Mouse (Mus musculus) intestine, embryonic 15.5 days (tissue): ENCODE measurements around the gene Rps27l. TPM values are rescaled to one million over a fixed set of nuclear protein-coding genes. Genes with fewer than 3 reads are reported as not detected.
A peak's percentile ranks its signal among the peaks of the same experiment; 100 is the strongest.

Experiments used
- ATAC-seq: fragments of 200-750 bp; cut with Nextera tagmentation; 2 replicates; pipeline ENCODE4 v1.8.0; 2017; ENCODE audit warnings: moderate TSS enrichment, moderate library complexity
- H3K27ac ChIP-seq: fragments of 300-500 bp; sonication (generic); 2 replicates; pipeline ENCODE4 v1.5.1; 2015; ENCODE audit warnings: mild to moderate bottlenecking, inconsistent platforms
- H3K27me3 ChIP-seq: fragments of 300-500 bp; sonication (generic); replicated peaks from 2 replicates; pipeline ENCODE4 v1.6.1; 2015; ENCODE audit warnings: inconsistent platforms
- H3K36me3 ChIP-seq: fragments of 300-500 bp; sonication (generic); 2 replicates; pipeline ENCODE4 v1.6.1; 2015; ENCODE audit warnings: inconsistent platforms
- H3K4me1 ChIP-seq: fragments of 300-500 bp; sonication (generic); replicated peaks from 2 replicates; pipeline ENCODE4 v1.6.1; 2015; ENCODE audit warnings: inconsistent platforms
- H3K4me2 ChIP-seq: fragments of 300-500 bp; sonication (generic); replicated peaks from 2 replicates; pipeline ENCODE4 v1.6.1; 2015; ENCODE audit warnings: mild to moderate bottlenecking, inconsistent platforms
- H3K4me3 ChIP-seq: fragments of 300-500 bp; sonication (generic); replicated peaks from 2 replicates; pipeline ENCODE4 v1.5.1; 2015; ENCODE audit warnings: inconsistent platforms
- H3K9ac ChIP-seq: fragments of 300-500 bp; sonication (generic); 2 replicates; pipeline ENCODE4 v1.6.1; 2015; ENCODE audit warnings: inconsistent platforms
- H3K9me3 ChIP-seq: fragments of 300-500 bp; sonication (generic); 2 replicates; pipeline ENCODE4 v1.6.1; 2016; ENCODE audit warnings: inconsistent platforms
- WGBS: fragments of 180-500 bp; shearing (Covaris S2); methylation state at CpG from one replicate; pipeline ENCODE4 v1.1.7; 2015; 5-methylcytosine and 5-hydroxymethylcytosine counted together
- polyA plus RNA-seq: library from polyadenylated mRNA; unstranded; fragments of >200 nt; fragmentation: Nextera tagmentation; extraction: Ambion mirVana; gene quantifications from 2 replicates; pipeline ENCODE4 v1.2.1, GENCODE M21; 2015

The Rps27l gene
- polyA plus RNA-seq, 1 experiment from 2014 or later = 881 TPM

- Histone ChIP-seq H3K4me3 (no peak overlapping the region), H3K27ac (no peak overlapping the region), H3K9me3 (no peaks in the 10 kb centered on the region), H3K4me1 (no peaks in the 10 kb centered on the region), H3K27me3 (no peaks in the 10 kb centered on the region), H3K9ac (no peak overlapping the region), H3K4me2 (no peak overlapping the region), H3K36me3 (no peaks in the 10 kb centered on the region)
- WGBS = 85% methylated on average over 8 of the region's 8 CpGs
- no peak for ATAC-seq
These were observed 25.2 kb downstream of the Rps27l start for GRCm38 (mm10) chr9:66971116-66971515.

DNA sequence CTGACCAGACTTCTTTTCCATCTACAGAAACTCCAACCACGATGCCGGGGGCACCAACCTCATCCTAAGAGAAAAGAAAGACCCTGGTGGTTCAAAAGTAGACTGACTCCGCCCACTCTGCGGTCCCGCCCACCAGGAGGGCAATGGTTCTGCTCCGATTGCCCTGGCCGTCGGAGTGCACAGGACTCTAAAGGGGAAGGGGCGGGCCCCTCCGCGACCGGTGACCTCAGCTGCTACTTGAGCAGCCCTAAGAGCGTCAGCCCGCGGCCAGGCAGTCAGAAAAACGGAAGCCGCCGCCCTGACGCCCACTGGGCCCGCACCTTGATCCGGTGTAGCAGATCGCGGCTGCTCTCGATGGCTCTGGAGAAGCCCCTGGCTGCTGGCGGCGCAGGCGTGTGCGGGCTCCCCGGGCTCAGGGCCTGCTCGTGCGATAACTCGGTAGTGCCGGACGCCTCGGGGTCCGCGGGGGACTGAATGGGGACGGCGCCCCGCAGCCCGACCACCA, 28.9 kb downstream of the Rps27l start:
- H3K4me2 ChIP-seq = peak overlapping the region; percentile 82
- peak; percentile 89 for ATAC-seq
- under 1% methylated on average over 41 of the region's 41 CpGs for WGBS

DNA sequence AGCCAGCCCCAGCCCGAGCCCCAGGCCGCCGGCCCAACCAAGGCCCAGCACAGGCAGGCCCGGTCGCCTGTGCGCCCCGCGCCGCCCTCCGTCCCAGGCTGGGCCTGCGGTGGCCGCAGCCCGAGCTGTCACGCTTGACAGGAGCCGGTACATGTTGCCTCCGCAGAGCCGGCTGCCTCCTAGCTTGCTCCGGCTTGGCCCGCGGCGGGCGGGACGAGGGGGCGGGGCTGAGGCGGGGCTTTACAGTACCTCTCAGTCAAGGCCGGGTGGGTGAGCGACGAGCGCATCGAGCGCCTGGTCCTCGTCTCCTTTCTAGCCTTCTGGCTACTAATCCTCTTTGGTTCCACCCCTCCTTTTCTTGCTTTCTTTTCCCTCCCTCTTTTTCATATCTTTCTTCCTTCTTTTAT, 29.4 kb downstream of the Rps27l start, which contains the start of gene Lactb:
Gene Lactb, minus strand, starts transcription at position 246 of the 407 bp plus-strand sequence.
- H3K4me2 ChIP-seq = peak within 1 kb of the TSS; percentile 82
- H3K4me3 ChIP-seq = peak within 1 kb of the TSS; percentile 94
- peak; percentile 98 for ATAC-seq
- 1% methylated on average over 32 of the region's 32 CpGs for whole genome bisulfite sequencing
- H3K9ac ChIP-seq = peak within 1 kb of the TSS; percentile 74
- no peaks in the 10 kb centered on the region for H3K27me3 ChIP-seq
- no peaks in the 10 kb centered on the region for H3K36me3 ChIP-seq
- H3K27ac ChIP-seq = peak within 1 kb of the TSS; percentile 90
- H3K9me3 ChIP-seq = no peaks in the 10 kb centered on the region
- H3K4me1 ChIP-seq = no peaks in the 10 kb centered on the region

More for the DNA sequence above, 28.9 kb downstream of the Rps27l start:
- peak overlapping the region; percentile 90 for H3K27ac ChIP-seq
- H3K27me3 ChIP-seq = no peaks in the 10 kb centered on the region
- H3K4me1 ChIP-seq = no peaks in the 10 kb centered on the region
- H3K4me3 ChIP-seq = peak overlapping the region; percentile 94
- H3K36me3 ChIP-seq = no peaks in the 10 kb centered on the region
- no peaks in the 10 kb centered on the region for H3K9me3 ChIP-seq
- H3K9ac ChIP-seq = peak overlapping the region; percentile 74

DNA sequence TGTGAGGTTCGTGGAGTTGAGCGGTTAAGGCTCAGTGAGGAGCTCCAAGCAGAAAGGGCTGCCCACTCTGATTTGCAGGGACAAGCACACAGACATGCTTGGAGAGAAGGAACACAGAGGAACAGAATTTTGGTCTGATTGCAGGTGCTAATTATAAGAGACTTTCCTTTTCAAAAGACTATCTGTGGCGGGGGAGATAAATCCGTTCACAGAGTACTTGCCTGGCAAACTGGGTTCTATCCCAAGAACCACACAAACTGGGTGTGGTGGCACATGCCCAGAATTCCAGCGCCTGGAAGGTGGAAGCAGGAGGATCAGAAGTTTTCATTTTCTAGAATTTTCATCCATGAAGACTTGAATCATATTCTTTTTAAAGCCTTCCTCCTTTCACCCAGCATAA, 31.2 kb downstream of the Rps27l start:
- no peaks in the 10 kb centered on the region for H3K36me3 ChIP-seq
- WGBS = 72% methylated on average over 5 of the region's 5 CpGs
- ATAC-seq = no peak
- no peak overlapping the region for H3K4me3 ChIP-seq
- no peak overlapping the region for H3K9ac ChIP-seq
- no peaks in the 10 kb centered on the region for H3K9me3 ChIP-seq
- no peaks in the 10 kb centered on the region for H3K27me3 ChIP-seq
- H3K27ac ChIP-seq = no peak overlapping the region
- no peak overlapping the region for H3K4me2 ChIP-seq
- no peaks in the 10 kb centered on the region for H3K4me1 ChIP-seq

DNA sequence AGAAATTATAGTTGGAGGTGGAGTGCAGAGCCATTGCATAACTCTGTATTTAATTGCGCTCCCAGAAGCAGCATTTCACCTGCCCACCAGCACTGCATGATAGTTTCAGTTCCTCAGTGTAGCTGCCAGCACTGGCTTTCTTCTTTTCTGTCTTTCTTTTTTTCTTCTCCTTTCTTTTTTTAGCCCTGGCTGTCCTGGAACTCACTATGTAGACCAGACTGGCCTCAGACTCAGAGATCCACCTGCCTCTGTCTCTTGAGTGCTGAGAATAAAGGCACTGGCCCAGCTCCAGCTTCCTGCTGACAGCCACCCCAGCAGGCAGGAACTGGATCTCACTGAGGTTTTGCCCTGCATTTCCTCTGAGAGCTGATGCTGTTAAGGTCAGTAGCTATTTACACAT, 32.1 kb downstream of the Rps27l start:
- no peak overlapping the region for H3K4me3 ChIP-seq
- H3K4me1 ChIP-seq = no peaks in the 10 kb centered on the region
- whole genome bisulfite sequencing = 94% methylated on average over 1 of the region's 1 CpGs
- H3K4me2 ChIP-seq = no peak overlapping the region
- H3K9me3 ChIP-seq = no peaks in the 10 kb centered on the region
- no peak overlapping the region for H3K9ac ChIP-seq
- no peak overlapping the region for H3K27ac ChIP-seq
- ATAC-seq = no peak
- H3K36me3 ChIP-seq = no peaks in the 10 kb centered on the region
- H3K27me3 ChIP-seq = no peaks in the 10 kb centered on the region

DNA sequence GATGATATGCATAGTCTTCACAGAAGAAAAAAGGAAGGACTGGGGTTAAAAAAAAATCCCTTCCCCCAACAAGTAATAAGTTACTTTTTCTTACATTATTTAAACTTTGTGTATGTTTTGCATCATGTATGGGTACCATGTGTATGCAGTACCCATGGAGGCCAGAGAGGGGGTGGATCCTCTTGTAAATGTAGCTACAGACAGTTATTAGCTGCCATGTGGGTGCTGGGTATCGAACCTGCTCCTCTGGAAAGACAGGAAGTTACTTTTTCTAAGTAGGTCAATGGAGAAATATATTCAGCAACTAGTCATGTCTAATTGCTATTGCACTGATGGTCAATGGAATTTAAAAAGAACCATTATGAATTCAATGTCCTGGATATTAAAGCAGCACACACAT, 32.6 kb downstream of the Rps27l start:
- H3K4me1 ChIP-seq = no peaks in the 10 kb centered on the region
- H3K27me3 ChIP-seq = no peaks in the 10 kb centered on the region
- 82% methylated on average over 1 of the region's 1 CpGs for WGBS
- H3K4me2 ChIP-seq = no peak overlapping the region
- no peak for ATAC-seq
- no peak overlapping the region for H3K27ac ChIP-seq
- no peaks in the 10 kb centered on the region for H3K9me3 ChIP-seq
- H3K36me3 ChIP-seq = no peaks in the 10 kb centered on the region
- H3K9ac ChIP-seq = no peak overlapping the region
- no peak overlapping the region for H3K4me3 ChIP-seq

DNA sequence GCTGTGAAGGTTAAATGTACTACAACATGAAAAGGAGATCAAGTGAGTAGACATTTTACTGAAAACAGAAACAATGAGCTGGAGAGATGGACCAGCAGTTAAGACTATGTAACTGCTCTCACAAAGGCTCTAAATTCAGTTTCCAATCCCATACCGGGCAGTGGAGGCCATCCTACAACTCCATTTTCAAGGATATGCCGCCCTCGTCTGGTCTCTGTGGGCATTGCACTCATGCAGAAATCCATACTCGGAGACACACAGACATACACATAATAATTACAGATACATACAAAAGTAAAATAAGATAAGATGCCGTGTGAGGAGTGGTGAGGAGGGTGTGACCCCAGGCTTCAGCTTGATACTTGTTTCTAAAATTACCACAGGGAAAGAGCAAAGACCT, 34.6 kb downstream of the Rps27l start:
- WGBS = 9% methylated on average over 5 of the region's 5 CpGs
- ATAC-seq = peak; percentile 39; the same call in 1 of the 2 replicates
- Histone ChIP-seq H3K4me2 (no peak overlapping the region), H3K9me3 (no peaks in the 10 kb centered on the region), H3K27ac (no peak overlapping the region), H3K9ac (no peak overlapping the region), H3K4me1 (no peaks in the 10 kb centered on the region), H3K36me3 (no peaks in the 10 kb centered on the region), H3K4me3 (no peak overlapping the region), H3K27me3 (no peaks in the 10 kb centered on the region)

GRCm38 (mm10) chr9:66982085-66982484, 36.2 kb downstream of the Rps27l start:
- Histone ChIP-seq H3K27me3 (no peaks in the 10 kb centered on the region), H3K4me3 (no peak overlapping the region), H3K9me3 (no peaks in the 10 kb centered on the region), H3K9ac (no peak overlapping the region), H3K4me1 (no peaks in the 10 kb centered on the region), H3K4me2 (no peak overlapping the region), H3K27ac (no peak overlapping the region), H3K36me3 (no peaks in the 10 kb centered on the region)
- no peak for ATAC-seq
- WGBS = 83% methylated on average over 7 of the region's 7 CpGs

GRCm38 (mm10) chr9:66985377-66985776, 39.5 kb downstream of the Rps27l start:
- 87% methylated on average over 7 of the region's 7 CpGs for WGBS
- Histone ChIP-seq H3K9me3 (no peaks in the 10 kb centered on the region), H3K4me1 (peaks cover 25% of the 10 kb centered on the region), H3K36me3 (no peaks in the 10 kb centered on the region), H3K4me3 (no peak overlapping the region), H3K27ac (no peak overlapping the region), H3K9ac (no peak overlapping the region), H3K4me2 (no peak overlapping the region), H3K27me3 (no peaks in the 10 kb centered on the region)
- ATAC-seq = no peak

DNA sequence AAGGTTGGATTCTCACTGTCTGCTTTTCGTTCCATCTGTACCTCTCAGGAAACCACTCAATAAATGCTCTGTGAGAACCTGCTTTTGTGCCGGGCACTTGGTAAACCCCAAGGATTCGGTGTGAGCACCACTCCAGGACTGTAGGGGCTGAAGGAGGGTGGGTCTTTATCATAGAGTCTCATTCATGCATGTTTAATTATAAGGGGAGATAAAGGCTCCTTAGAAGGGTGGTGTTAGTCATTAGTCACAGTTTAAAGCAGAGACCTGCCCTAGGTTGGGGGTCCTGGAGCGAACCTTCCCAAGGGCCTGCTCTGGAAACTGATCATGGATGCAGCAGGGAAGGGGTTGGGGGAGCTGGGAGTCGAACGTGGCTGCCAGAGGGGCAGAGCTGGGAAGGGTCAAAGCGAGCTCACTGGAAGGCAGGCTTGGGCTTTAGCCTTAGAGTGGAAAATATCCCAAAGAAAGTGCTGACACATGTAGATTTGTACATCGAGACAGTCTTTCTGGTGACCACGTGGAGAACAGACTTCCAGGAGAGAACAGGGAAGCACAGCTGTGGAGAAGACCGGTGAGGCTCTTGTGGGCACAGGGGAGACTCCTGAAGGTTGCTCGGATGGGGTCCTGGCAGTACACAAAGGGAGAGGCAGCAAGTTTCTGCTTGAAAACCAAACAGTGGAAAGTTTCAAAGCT, 42.5 kb downstream of the Rps27l start:
- Histone ChIP-seq H3K9ac (no peak overlapping the region), H3K4me2 (no peak overlapping the region), H3K27me3 (no peaks in the 10 kb centered on the region), H3K27ac (peak overlapping the region; percentile 90), H3K4me1 (peaks cover 30% of the 10 kb centered on the region), H3K36me3 (no peaks in the 10 kb centered on the region), H3K9me3 (no peaks in the 10 kb centered on the region), H3K4me3 (no peak overlapping the region)
- ATAC-seq = peak; percentile 52
- WGBS = 46% methylated on average over 11 of the region's 11 CpGs

- 12% methylated on average over 6 of the region's 6 CpGs for WGBS
- Histone ChIP-seq H3K4me1 (peaks cover 30% of the 10 kb centered on the region), H3K4me2 (no peak overlapping the region), H3K36me3 (no peaks in the 10 kb centered on the region), H3K27me3 (no peaks in the 10 kb centered on the region), H3K9me3 (no peaks in the 10 kb centered on the region), H3K27ac (peak overlapping the region; percentile 90), H3K9ac (no peak overlapping the region), H3K4me3 (no peak overlapping the region)
- ATAC-seq = peak; percentile 89
These were observed 43.1 kb downstream of the Rps27l start for GRCm38 (mm10) chr9:66988888-66989414.

DNA sequence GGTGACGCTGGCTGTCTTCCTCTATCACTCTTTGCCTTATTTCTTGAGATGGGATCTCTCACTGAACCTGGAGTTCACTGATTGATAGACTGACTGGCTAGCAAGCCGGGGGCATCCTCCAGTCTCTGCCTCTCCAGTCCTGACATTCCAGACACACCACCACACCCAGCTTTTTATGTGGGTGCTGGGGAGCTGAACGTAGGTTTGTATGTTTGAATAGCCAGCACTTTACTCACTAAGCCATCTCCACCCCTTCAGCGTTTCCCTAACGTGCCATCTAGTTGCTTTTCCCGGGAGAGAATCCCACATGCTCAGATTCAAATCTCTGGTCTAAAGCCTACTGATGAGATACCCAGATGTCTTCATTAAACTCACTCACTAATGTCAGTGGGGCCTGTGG, 43.7 kb downstream of the Rps27l start:
- Histone ChIP-seq H3K4me3 (no peak overlapping the region), H3K27me3 (no peaks in the 10 kb centered on the region), H3K36me3 (no peaks in the 10 kb centered on the region), H3K9me3 (no peaks in the 10 kb centered on the region), H3K4me2 (no peak overlapping the region; the same call in 1 of the 2 replicates), H3K27ac (peak overlapping the region; percentile 90), H3K9ac (no peak overlapping the region), H3K4me1 (peaks cover 30% of the 10 kb centered on the region)
- no peak for ATAC-seq
- 43% methylated on average over 6 of the region's 6 CpGs for WGBS

GRCm38 (mm10) chr9:66990046-66990445, 44.2 kb downstream of the Rps27l start:
- Histone ChIP-seq H3K9ac (no peak overlapping the region), H3K27me3 (no peaks in the 10 kb centered on the region), H3K27ac (peak overlapping the region; percentile 90), H3K4me3 (no peak overlapping the region), H3K4me2 (no peak overlapping the region; the same call in 1 of the 2 replicates), H3K4me1 (peaks cover 30% of the 10 kb centered on the region), H3K36me3 (no peaks in the 10 kb centered on the region), H3K9me3 (no peaks in the 10 kb centered on the region)
- 86% methylated on average over 5 of the region's 5 CpGs for WGBS
- no peak for ATAC-seq
